Mouse (Mus musculus): ENCODE data around the gene Gm10273. TPM values are rescaled to one million over a fixed set of nuclear protein-coding genes. Genes with fewer than 3 reads are reported as not detected.

Gene Gm10273
- polyA plus RNA-seq, 1 experiment from 2014 or later = not detected

DNA sequence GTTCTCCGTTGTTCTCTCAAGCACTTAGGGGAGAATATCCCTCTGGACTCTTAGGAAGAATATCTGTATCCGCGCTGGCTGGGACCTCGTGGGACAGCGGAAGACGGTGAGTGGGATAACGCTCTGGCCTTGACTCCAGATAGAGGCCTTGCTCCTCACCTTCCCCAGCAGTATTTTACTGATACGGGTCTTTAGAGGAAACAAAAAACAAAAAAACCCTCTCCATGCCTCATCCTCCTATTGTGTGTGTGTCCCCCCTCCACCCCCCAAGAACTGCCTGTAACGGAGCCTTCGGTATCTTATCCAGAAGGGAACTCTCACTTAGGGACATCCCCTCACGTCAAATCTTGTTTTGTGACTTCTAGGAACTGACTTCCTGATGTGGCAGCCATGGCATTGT lies 46.3 kb downstream of the Gm10273 start, which contains the start of gene Oit3:
TSS of gene Oit3 (minus strand) at position 44 of the 400 bp plus-strand sequence.
- ATAC-seq (replicated peaks) = no peak
- H3K9me3 ChIP-seq = no peaks in the 10 kb centered on the region
- no peak within 1 kb of the TSS for H3K27ac ChIP-seq (replicated peaks)
- no peaks in the 10 kb centered on the region for H3K4me1 ChIP-seq
- no peak within 1 kb of the TSS for H3K4me2 ChIP-seq (replicated peaks)
- no peak within 1 kb of the TSS for H3K9ac ChIP-seq (replicated peaks)
- H3K27me3 ChIP-seq = no peaks in the 10 kb centered on the region
- 86% methylated on average over 11 of the region's 11 CpGs for WGBS
- H3K36me3 ChIP-seq = no peaks in the 10 kb centered on the region
- H3K4me3 ChIP-seq = no peak within 1 kb of the TSS

DNA sequence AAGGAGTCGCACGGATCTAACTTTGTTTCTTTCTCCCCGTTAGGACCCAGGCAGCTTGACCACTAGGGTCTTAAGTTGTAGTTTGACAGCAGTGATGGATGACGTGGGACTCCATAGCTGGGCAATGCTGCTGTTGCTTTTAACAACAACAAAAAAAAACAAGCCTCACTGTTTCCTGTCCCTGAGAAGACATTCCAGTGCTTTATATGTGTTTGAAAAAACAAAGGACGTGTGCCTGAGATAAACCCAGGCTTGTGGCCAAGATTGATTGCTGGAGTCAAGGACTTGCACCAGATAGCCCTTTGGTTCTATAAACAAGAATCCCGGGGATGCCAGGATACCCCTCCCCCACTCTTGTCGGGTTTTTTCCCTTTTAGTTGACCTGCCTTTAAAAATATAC lies 47.8 kb downstream of the Gm10273 start:
- no peak for ATAC-seq (replicated peaks)
- no peaks in the 10 kb centered on the region for H3K27me3 ChIP-seq
- 61% methylated on average over 7 of the region's 7 CpGs for WGBS
- H3K9ac ChIP-seq (replicated peaks) = no peak overlapping the region
- H3K36me3 ChIP-seq = no peaks in the 10 kb centered on the region
- no peaks in the 10 kb centered on the region for H3K9me3 ChIP-seq
- H3K4me2 ChIP-seq (replicated peaks) = no peak overlapping the region
- no peak overlapping the region for H3K4me3 ChIP-seq
- no peaks in the 10 kb centered on the region for H3K4me1 ChIP-seq
- no peak overlapping the region for H3K27ac ChIP-seq (replicated peaks)

DNA sequence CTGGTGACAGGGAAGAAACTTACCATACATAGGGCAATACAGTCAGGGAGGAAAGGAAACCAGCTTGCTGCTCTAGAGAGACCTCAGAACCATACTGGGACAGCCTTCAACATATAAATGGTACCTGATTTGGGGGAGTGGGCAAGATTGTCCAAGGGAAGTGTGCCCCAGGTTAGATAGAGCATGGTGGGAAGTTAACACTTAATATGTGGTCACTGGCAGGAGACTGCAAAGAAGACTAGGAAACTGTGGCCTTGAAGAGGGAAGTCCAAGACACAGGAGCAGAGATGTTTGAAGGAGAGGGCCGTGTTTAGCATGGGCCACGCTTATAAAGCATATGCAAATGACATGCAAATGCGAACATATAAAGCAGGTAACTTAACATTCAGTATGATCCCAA lies 48.7 kb downstream of the Gm10273 start:
- no peak overlapping the region for H3K9ac ChIP-seq (replicated peaks)
- H3K4me1 ChIP-seq = no peaks in the 10 kb centered on the region
- WGBS = 72% methylated on average over 3 of the region's 3 CpGs
- no peaks in the 10 kb centered on the region for H3K9me3 ChIP-seq
- no peak for ATAC-seq (replicated peaks)
- H3K4me3 ChIP-seq = no peak overlapping the region
- H3K36me3 ChIP-seq = no peaks in the 10 kb centered on the region
- H3K4me2 ChIP-seq (replicated peaks) = no peak overlapping the region
- H3K27me3 ChIP-seq = no peaks in the 10 kb centered on the region
- no peak overlapping the region for H3K27ac ChIP-seq (replicated peaks)

DNA sequence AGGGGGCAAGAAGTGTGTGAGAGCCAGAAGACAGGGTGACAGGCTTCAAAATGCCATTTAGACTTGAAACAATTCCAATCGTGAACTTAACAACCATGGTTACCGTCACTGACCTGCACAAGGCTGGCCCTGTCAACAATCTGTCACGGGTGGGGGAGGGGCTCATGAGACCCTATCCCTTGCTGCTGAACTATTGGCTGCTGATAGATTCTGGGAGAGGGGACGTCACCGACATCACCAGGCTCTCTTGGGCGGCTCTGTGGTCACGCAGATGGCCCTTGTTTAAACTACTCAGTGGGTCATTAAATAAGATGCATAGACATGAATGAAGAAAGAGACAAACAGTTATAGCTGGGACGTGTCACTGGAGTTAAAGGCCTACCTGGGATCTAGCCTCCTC lies 49.2 kb downstream of the Gm10273 start:
- H3K9ac ChIP-seq (replicated peaks) = no peak overlapping the region
- H3K4me2 ChIP-seq (replicated peaks) = no peak overlapping the region
- H3K9me3 ChIP-seq = no peaks in the 10 kb centered on the region
- no peak for ATAC-seq (replicated peaks)
- no peaks in the 10 kb centered on the region for H3K27me3 ChIP-seq
- 69% methylated on average over 8 of the region's 8 CpGs for WGBS
- H3K4me1 ChIP-seq = no peaks in the 10 kb centered on the region
- no peak overlapping the region for H3K4me3 ChIP-seq
- no peak overlapping the region for H3K27ac ChIP-seq (replicated peaks)
- no peaks in the 10 kb centered on the region for H3K36me3 ChIP-seq

Other genes with a start within 250 kb of the Gm10273 start
- gene Sept10, start 173.8 kb upstream of the Gm10273 start, polyA plus RNA-seq (2015; fragmentation: Nextera tagmentation; extraction: Ambion mirVana) = 25.2 and 25.8 TPM in 2 replicates
- 16.2 and 17.8 TPM in 2 replicates for gene Sowahc, start 173.7 kb upstream of the Gm10273 start, polyA plus RNA-seq (2015; fragmentation: Nextera tagmentation; extraction: Ambion mirVana)
- 29.9 and 34.7 TPM in 2 replicates for gene P4ha1, start 72.3 kb upstream of the Gm10273 start, polyA plus RNA-seq (2015; fragmentation: Nextera tagmentation; extraction: Ambion mirVana)
- gene Pla2g12b, start 8.0 kb downstream of the Gm10273 start, polyA plus RNA-seq (2015; fragmentation: Nextera tagmentation; extraction: Ambion mirVana) = not detected in 2 replicates
- 0.15 and 0.19 TPM in 2 replicates for gene Oit3, start 46.1 kb downstream of the Gm10273 start, polyA plus RNA-seq (2015; fragmentation: Nextera tagmentation; extraction: Ambion mirVana)
- gene Gm10322, start 220.4 kb downstream of the Gm10273 start, polyA plus RNA-seq (2015; fragmentation: Nextera tagmentation; extraction: Ambion mirVana) = not detected in 2 replicates
- gene Mcu, start 221.1 kb downstream of the Gm10273 start, polyA plus RNA-seq (2015; fragmentation: Nextera tagmentation; extraction: Ambion mirVana) = 22.1 and 22.8 TPM in 2 replicates

All from forebrain, embryonic 15.5 days (tissue).